In genomic region chr2:180234980-180235379, GRCm38 (mm10) we compare ENCODE assay signal across 12 mouse cellular contexts. TPM values are rescaled to one million over a fixed set of nuclear protein-coding genes. Genes with fewer than 3 reads are reported as not detected.
DNase-seq lines count a peak whose midpoint lies in the region; ATAC-seq and TF ChIP-seq lines count a peak whose summit lies in the region.
"Had no signal": no experiment of that assay in that cellular context is flagged by ENCODE, and none has a peak within 500 bp of the region (broad histone marks: within the 10 kb centered on the region; RNA-seq: fewer than 3 reads in every experiment).

No protein-coding gene starts in this region.

- TF ChIP-seq CTCF in Patski (IDR thresholded peaks at IDR 0.05), result no peak
- TF ChIP-seq CTCF in kidney, postnatal 0 days (IDR thresholded peaks at IDR 0.05; ENCODE audit: low read depth), result no peak

- H3K9ac ChIP-seq in heart, embryonic 14.5 days (ENCODE audit: low read length), result no peak overlapping the region
- H3K9ac ChIP-seq in kidney, postnatal 0 days (ENCODE audit: low read depth, low read length), result no peak overlapping the region
- no peak overlapping the region for H3K9ac ChIP-seq in midbrain, embryonic 14.5 days (replicated peaks; ENCODE audit: low read length)

- intact Hi-C loops in heart, postnatal 14 days (cut with DNase I), result no loop called here

- DNase-seq in heart, postnatal 14 days, result no peak
- peak; percentile 48 for DNase-seq in Patski (ENCODE audit: low read depth, low spot score)
- DNase-seq in kidney, postnatal 0 days (ENCODE audit: low spot score), result no peak
- DNase-seq in lung, postnatal 10 days, result peak; percentile 73
- DNase-seq in midbrain, embryonic 14.5 days, result no peak
- DNase-seq in adrenal gland, postnatal 14 days, result no peak
- no peak for DNase-seq in layer of hippocampus, postnatal 25 days (ENCODE audit: extremely low spot score in 1 of 2, low spot score in 1 of 2)
- DNase-seq: gastrocnemius, postnatal 25 days had no signal

- CTCF ChIA-PET in Patski (lab: Charles Lee), result interaction anchor here (1.1 to 3.9 kb wide), 6 partner anchors 8 to 61 kb away, joined by 3 to 18 read pairs (median 5); no protein-coding TSS in a partner anchor

- POLR2A ChIA-PET in Patski (lab: Charles Lee), result interaction anchor here (1.1 to 3.1 kb wide), 2 partner anchors 11 to 58 kb away, joined by 3 to 14 read pairs; partner anchors contain the start of gene Lama5

- H3K9me3 ChIP-seq in heart, embryonic 14.5 days (ENCODE audit: control insufficient read depth, low read length), result no peaks in the 10 kb centered on the region
- H3K9me3 ChIP-seq in kidney, postnatal 0 days (replicated peaks; ENCODE audit: low read length), result no peaks in the 10 kb centered on the region
- H3K9me3 ChIP-seq in midbrain, embryonic 14.5 days (ENCODE audit: control insufficient read depth, low read length), result no peaks in the 10 kb centered on the region

- no peak overlapping the region for H3K4me3 ChIP-seq in heart, embryonic 14.5 days (ENCODE audit: control insufficient read depth in 1 of 2, insufficient read depth in 1 of 2, low read depth in 1 of 2, low read length in 2 of 2)
- no peak overlapping the region for H3K4me3 ChIP-seq in kidney, postnatal 0 days (replicated peaks; ENCODE audit: low read depth, low read length)
- no peak overlapping the region for H3K4me3 ChIP-seq in midbrain, embryonic 14.5 days (replicated peaks; ENCODE audit: low read depth, low read length)
- H3K4me3 ChIP-seq: layer of hippocampus, adult 2 months had no signal

- H3K36me3 ChIP-seq in heart, embryonic 14.5 days (ENCODE audit: control insufficient read depth, insufficient read depth, low read length), result no peaks in the 10 kb centered on the region
- H3K36me3 ChIP-seq in kidney, postnatal 0 days (ENCODE audit: insufficient read depth, low read length), result no peaks in the 10 kb centered on the region
- no peaks in the 10 kb centered on the region for H3K36me3 ChIP-seq in midbrain, embryonic 14.5 days (ENCODE audit: control insufficient read depth, insufficient read depth, low read length)

- H3K4me2 ChIP-seq in heart, embryonic 14.5 days (ENCODE audit: low read length), result peak overlapping the region; percentile 17; the same call in 1 of the 2 replicates
- H3K4me2 ChIP-seq in kidney, postnatal 0 days (ENCODE audit: low read length), result no peak overlapping the region
- no peak overlapping the region for H3K4me2 ChIP-seq in midbrain, embryonic 14.5 days (ENCODE audit: low read length)
- H3K4me2 ChIP-seq: midbrain, embryonic 11.5 days had no signal

- in situ Hi-C loops in Patski (cut with MboI; ENCODE audit: low pct_unique_long_range_greater_than_20kb), result no loop called here

- H3K4me1 ChIP-seq in heart, embryonic 14.5 days (ENCODE audit: control insufficient read depth in 2 of 2, insufficient read depth in 2 of 2, low read length in 2 of 2), result peaks cover 34 to 44% of the 10 kb centered on the region in 2 experiments
- peaks cover 14% of the 10 kb centered on the region for H3K4me1 ChIP-seq in kidney, postnatal 0 days (replicated peaks; ENCODE audit: insufficient read depth, low read length)
- H3K4me1 ChIP-seq in midbrain, embryonic 14.5 days (ENCODE audit: control insufficient read depth, insufficient read depth, low read length), result no peaks in the 10 kb centered on the region

- 22% methylated on average over 6 of the region's 6 CpGs for WGBS in heart, embryonic 14.5 days
- 38% methylated on average over 6 of the region's 6 CpGs for WGBS in kidney, postnatal 0 days
- 62% methylated on average over 6 of the region's 6 CpGs for WGBS in midbrain, embryonic 14.5 days

- peak overlapping the region; percentile 78 to 87 for H3K27ac ChIP-seq in heart, embryonic 14.5 days (replicated peaks in 1 of 2; ENCODE audit: control insufficient read depth in 1 of 2, insufficient read depth in 1 of 2, low read depth in 2 of 2, low read length in 2 of 2)
- H3K27ac ChIP-seq in kidney, postnatal 0 days, result peak overlapping the region; percentile 77
- no peak overlapping the region for H3K27ac ChIP-seq in midbrain, embryonic 14.5 days (replicated peaks; ENCODE audit: low read depth, low read length)
- H3K27ac ChIP-seq: layer of hippocampus, adult 2 months had no signal

- no peaks in the 10 kb centered on the region for H3K27me3 ChIP-seq in heart, embryonic 14.5 days (ENCODE audit: control insufficient read depth, insufficient read depth, low read length)
- H3K27me3 ChIP-seq in Patski, result no peaks in the 10 kb centered on the region
- no peaks in the 10 kb centered on the region for H3K27me3 ChIP-seq in kidney, postnatal 0 days (ENCODE audit: insufficient read depth, low read length)
- no peaks in the 10 kb centered on the region for H3K27me3 ChIP-seq in midbrain, embryonic 14.5 days (ENCODE audit: control insufficient read depth, insufficient read depth, low read length)

- ATAC-seq in heart, embryonic 14.5 days (ENCODE audit: insufficient number of reproducible peaks, insufficient read depth, low FRiP score, low read depth), result peak; percentile 79
- ATAC-seq in Patski, result peak; percentile 73
- peak; percentile 80 for ATAC-seq in kidney, postnatal 0 days (replicated peaks; ENCODE audit: low FRiP score, low read depth)
- ATAC-seq in midbrain, embryonic 14.5 days (ENCODE audit: low FRiP score, low TSS enrichment), result no peak

RNA-seq across cellular contexts. Expression of gene Lama5, which starts 9.3 kb away (rescaled TPM):
- polyA plus RNA-seq in heart, embryonic 14.5 days (2014; fragmentation: Nextera tagmentation; extraction: Ambion mirVana), result 30.5 and 32.7 TPM in 2 replicates
- 10 to 100 TPM; 43.1 to 63.7 TPM for total RNA-seq in heart, postnatal 14 days (2021)
- 221 TPM for polyA plus RNA-seq in Patski (2021)
- polyA plus RNA-seq in kidney, postnatal 0 days (2015; fragmentation: Nextera tagmentation; extraction: Ambion mirVana), result 48.6 and 62.4 TPM in 2 replicates
- 1.2 and 1.8 TPM in 2 replicates for polyA plus RNA-seq in midbrain, embryonic 14.5 days (2014; fragmentation: Nextera tagmentation; extraction: Ambion mirVana)
- total RNA-seq in adrenal gland, postnatal 14 days (2021), result 48.7 and 55.1 TPM in 2 replicates
- 10 to 100 TPM in 1 of 2 experiments, 1 to 10 TPM in 1; 5.7 to 10.2 TPM for total RNA-seq in layer of hippocampus, postnatal 25 days (2021)

RNA-seq across cellular contexts. Expression of gene Rps21, which starts 22.2 kb away (rescaled TPM):
- 386 and 447 TPM in 2 replicates for polyA plus RNA-seq in heart, embryonic 14.5 days (2014; fragmentation: Nextera tagmentation; extraction: Ambion mirVana)
- total RNA-seq in heart, postnatal 14 days (2021), result 100 to 1,000 TPM; 460 to 507 TPM
- polyA plus RNA-seq in Patski (2021), result 1,364 TPM
- polyA plus RNA-seq in kidney, postnatal 0 days (2015; fragmentation: Nextera tagmentation; extraction: Ambion mirVana), result 737 and 848 TPM in 2 replicates
- polyA plus RNA-seq in midbrain, embryonic 14.5 days (2014; fragmentation: Nextera tagmentation; extraction: Ambion mirVana), result 409 and 512 TPM in 2 replicates
- 787 and 921 TPM in 2 replicates for total RNA-seq in adrenal gland, postnatal 14 days (2021)
- 100 to 1,000 TPM; 617 to 738 TPM for total RNA-seq in layer of hippocampus, postnatal 25 days (2021)

RNA-seq across cellular contexts. Expression of gene Cables2, which starts 38.3 kb away (rescaled TPM):
- 15.1 and 16.1 TPM in 2 replicates for polyA plus RNA-seq in heart, embryonic 14.5 days (2014; fragmentation: Nextera tagmentation; extraction: Ambion mirVana)
- total RNA-seq in heart, postnatal 14 days (2021), result 10 to 100 TPM; 14.3 to 14.6 TPM
- polyA plus RNA-seq in Patski (2021), result 12.7 TPM
- polyA plus RNA-seq in kidney, postnatal 0 days (2015; fragmentation: Nextera tagmentation; extraction: Ambion mirVana), result 12.0 and 13.1 TPM in 2 replicates
- 32.0 and 37.5 TPM in 2 replicates for polyA plus RNA-seq in midbrain, embryonic 14.5 days (2014; fragmentation: Nextera tagmentation; extraction: Ambion mirVana)
- total RNA-seq in adrenal gland, postnatal 14 days (2021), result 17.8 and 18.4 TPM in 2 replicates
- 10 to 100 TPM; 32.3 to 38.2 TPM for total RNA-seq in layer of hippocampus, postnatal 25 days (2021)

RNA-seq across cellular contexts. Expression of gene Rbbp8nl, which starts 54.7 kb away (rescaled TPM):
- not detected in 2 replicates for polyA plus RNA-seq in heart, embryonic 14.5 days (2014; fragmentation: Nextera tagmentation; extraction: Ambion mirVana)
- total RNA-seq in heart, postnatal 14 days (2021), result not detected
- not detected for polyA plus RNA-seq in Patski (2021)
- 0.29 and 0.33 TPM in 2 replicates for polyA plus RNA-seq in kidney, postnatal 0 days (2015; fragmentation: Nextera tagmentation; extraction: Ambion mirVana)
- polyA plus RNA-seq in midbrain, embryonic 14.5 days (2014; fragmentation: Nextera tagmentation; extraction: Ambion mirVana), result not detected in 2 replicates
- not detected in 2 replicates for total RNA-seq in adrenal gland, postnatal 14 days (2021)
- total RNA-seq in layer of hippocampus, postnatal 25 days (2021), result not detected
- total RNA-seq: gastrocnemius, postnatal 25 days; layer of hippocampus, adult 2 months had no signal
- polyA plus RNA-seq: midbrain, embryonic 11.5 days; testis, adult 2 months had no signal

Comparison
In these comparisons a context has a peak if more than half of its experiments do, and no peak if none do; other contexts are left out.
1. DNase-seq: peak in Patski (single experiment) and lung, postnatal 10 days (single experiment); none in heart, postnatal 14 days (0 of 2), kidney, postnatal 0 days (single experiment), midbrain, embryonic 14.5 days (single experiment), adrenal gland, postnatal 14 days (single experiment) and layer of hippocampus, postnatal 25 days (0 of 2).
2. RNA of gene Lama5, which starts 9.3 kb away (polyA plus RNA-seq): 221 TPM in Patski (single experiment), 48.6 to 62.4 TPM in kidney, postnatal 0 days and 30.5 to 32.7 TPM in heart, embryonic 14.5 days; 1.2 to 1.8 TPM in midbrain, embryonic 14.5 days; every median in the first group is over 10 times any median in the second.